Mouse (Mus musculus) left cerebral cortex, postnatal 36 days (tissue): ENCODE data around the gene Zcchc3. TPM values are rescaled to one million over a fixed set of nuclear protein-coding genes. Genes with fewer than 3 reads are reported as not detected.

Experiments used
- DNase-seq, 2 experiments: peaks; one replicate each; pipeline ENCODE4 v3.0.0; 2021 to 2022; ENCODE audit warnings: low spot score in 2 of 2, mixed read lengths in 1 of 2
- intact Hi-C: fragments of 180-260 bp; cut with DNase I; formaldehyde crosslinking; loops from one replicate; pipeline ENCODE4 v1.15.1; 2025
- total RNA-seq, 2 experiments: library from RNA; stranded (reverse); gene quantifications; 2 replicates each; pipeline ENCODE4 v1.2.3; 2021

Gene Zcchc3
- total RNA-seq, 2 experiments from 2014 or later: 9.5 to 11.3 TPM

DNA sequence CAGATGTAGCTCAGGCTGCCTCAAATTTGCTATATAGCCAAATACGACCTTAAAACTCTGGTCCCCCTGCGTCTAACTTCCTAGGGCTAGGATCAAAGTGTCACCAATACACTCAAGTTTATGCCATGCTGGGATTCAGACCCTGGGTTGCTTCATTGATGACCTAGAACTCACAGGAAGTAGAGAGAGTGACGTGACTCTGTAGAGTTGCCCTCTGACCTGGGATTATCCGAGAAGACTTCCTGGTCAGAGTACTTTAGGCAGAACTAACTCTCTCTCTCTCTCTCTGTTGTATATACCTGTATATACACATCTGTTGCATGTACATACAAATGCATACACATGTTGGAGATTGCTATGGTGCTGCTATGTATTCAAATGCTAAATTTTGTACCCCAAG, 42.2 kb downstream of the Zcchc3 start:
- intact Hi-C loops: no loop called here
- no peak for DNase-seq

GRCm38 (mm10) chr2:152372104-152372503, 42.7 kb downstream of the Zcchc3 start:
- intact Hi-C loops: no loop called here
- no peak for DNase-seq

GRCm38 (mm10) chr2:152368532-152369140, 46.2 kb downstream of the Zcchc3 start:
- no peak for DNase-seq
- intact Hi-C loops: loop anchor here (10.0 kb wide), 1 partner anchor 344 kb away; no protein-coding TSS in a partner anchor

DNA sequence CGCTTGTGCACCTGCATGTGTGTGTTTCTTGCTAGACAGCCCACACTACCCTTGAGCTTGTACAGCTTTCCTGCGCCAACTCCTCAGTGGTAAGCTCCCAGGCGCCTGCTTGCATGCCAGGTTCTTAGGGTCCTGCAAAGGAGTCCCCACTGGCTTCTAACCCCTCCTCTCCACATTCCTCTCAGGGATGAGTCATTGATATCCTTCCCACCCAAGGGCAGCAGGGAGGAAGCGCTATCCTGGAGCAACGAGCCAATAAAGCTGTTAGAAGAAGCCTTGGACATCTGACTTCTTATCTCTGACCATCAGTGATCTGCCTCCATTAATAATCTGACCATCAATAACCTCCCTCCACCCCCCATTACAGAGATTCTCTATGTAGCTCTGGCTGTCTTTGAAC, 46.9 kb downstream of the Zcchc3 start:
- intact Hi-C loops: loop anchor here (10.0 kb wide), 1 partner anchor 343 kb away; no protein-coding TSS in a partner anchor

GRCm38 (mm10) chr2:152363245-152364147, 51.3 kb downstream of the Zcchc3 start:
- peak; percentile 45 to 61 for DNase-seq
- intact Hi-C loops: loop anchor here (10.0 kb wide), 1 partner anchor 339 kb away; no protein-coding TSS in a partner anchor

More for the DNA sequence above, 46.9 kb downstream of the Zcchc3 start:
- no peak for DNase-seq

Other genes starting within 250 kb of the Zcchc3 start
- gene Csnk2a1, start 188.2 kb downstream of the Zcchc3 start, total RNA-seq: 100 to 1,000 TPM in 1 of 2 experiments, 10 to 100 TPM in 1; 96.2 to 111 TPM
- gene Tbc1d20, start 121.2 kb downstream of the Zcchc3 start, total RNA-seq: 10 to 100 TPM; 53.6 to 57.1 TPM
- gene Rbck1, start 82.4 kb downstream of the Zcchc3 start, total RNA-seq: 100 to 1,000 TPM in 1 of 2 experiments, 10 to 100 TPM in 1; 92.3 to 124 TPM
- gene Trib3, start 71.0 kb downstream of the Zcchc3 start, total RNA-seq: 1 to 10 TPM in 1 of 2 experiments, under 1 TPM in 1; 0.62 to 1.7 TPM
- 10 to 100 TPM; 66.2 to 81.9 TPM for gene Nrsn2, start 38.4 kb downstream of the Zcchc3 start, total RNA-seq
- gene Sox12, start 17.0 kb downstream of the Zcchc3 start, total RNA-seq: 10 to 100 TPM; 14.7 to 15.6 TPM
- 1 to 10 TPM; 2.1 to 3.6 TPM for gene 6820408C15Rik, start 560 bp upstream of the Zcchc3 start, total RNA-seq
- gene Defb23, start 49.6 kb upstream of the Zcchc3 start, total RNA-seq: not detected
- not detected for gene Defb20, start 62.0 kb upstream of the Zcchc3 start, total RNA-seq
- gene Defb22, start 75.1 kb upstream of the Zcchc3 start, total RNA-seq: not detected
- not detected for gene Defb26, start 96.7 kb upstream of the Zcchc3 start, total RNA-seq
- not detected for gene Defb28, start 103.2 kb upstream of the Zcchc3 start, total RNA-seq
- gene Defb29, start 125.1 kb upstream of the Zcchc3 start, total RNA-seq: not detected
- gene Gm17416, start 154.3 kb upstream of the Zcchc3 start, total RNA-seq: not detected
- gene Defb21, start 157.7 kb upstream of the Zcchc3 start, total RNA-seq: not detected
- gene Defb19, start 165.3 kb upstream of the Zcchc3 start, total RNA-seq: not detected
- gene Defb45, start 184.4 kb upstream of the Zcchc3 start, total RNA-seq: not detected
- gene Defb36, start 189.3 kb upstream of the Zcchc3 start, total RNA-seq: not detected
- not detected for gene Defb25, start 208.0 kb upstream of the Zcchc3 start, total RNA-seq
- gene Rem1, start 211.9 kb upstream of the Zcchc3 start, total RNA-seq: 1 to 10 TPM in 1 of 2 experiments, under 1 TPM in 1; 0.86 to 1.4 TPM